Mouse (Mus musculus): ENCODE data around the gene Crygb.

Crygb gene

DNA sequence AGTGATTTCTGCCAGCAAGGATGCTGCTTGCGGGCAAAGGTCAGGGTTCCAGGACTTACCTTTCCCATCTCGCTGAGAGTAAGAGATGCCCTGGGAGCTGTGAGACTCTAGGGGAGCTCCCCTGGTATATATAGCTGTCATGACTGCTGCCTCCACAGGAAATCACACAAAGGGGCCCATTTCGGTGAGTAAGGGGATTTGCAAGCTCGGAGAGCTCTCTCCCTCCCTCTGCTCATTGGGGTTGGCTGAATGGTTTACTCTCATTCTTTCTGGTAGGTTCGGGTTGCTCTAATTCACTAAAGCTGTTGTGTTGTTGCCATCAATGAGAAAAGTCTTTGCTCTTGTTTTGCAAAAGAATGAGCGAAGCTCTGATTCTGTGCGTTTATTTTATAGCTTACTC, at the start of gene Crygb:
Crygb (minus strand) TSS at position 101 of the 400 bp plus-strand sequence.
- DNase-seq (ENCODE audit: low spot score in 2 of 2): no peak

DNA sequence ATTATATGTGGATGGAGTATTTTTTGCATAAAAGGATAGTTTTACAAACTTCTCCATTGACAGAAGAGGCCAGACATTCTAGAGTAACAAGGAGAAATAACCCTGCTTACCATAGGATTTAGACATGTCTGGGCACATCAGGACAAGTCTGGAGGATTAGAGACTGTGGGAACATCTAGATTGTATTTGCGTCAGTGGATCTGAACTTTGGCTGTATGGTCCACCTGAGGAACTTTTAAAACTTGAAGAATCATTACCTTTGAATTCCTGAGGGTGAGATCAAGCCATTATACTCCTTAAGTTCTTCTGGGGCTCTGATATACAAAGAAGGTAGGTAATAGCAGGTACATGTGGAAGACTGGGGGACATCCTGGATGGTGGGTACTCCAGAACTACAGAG, 49.6 kb upstream of the Crygb start:
- DNase-seq (ENCODE audit: low spot score in 2 of 2): no peak

DNA sequence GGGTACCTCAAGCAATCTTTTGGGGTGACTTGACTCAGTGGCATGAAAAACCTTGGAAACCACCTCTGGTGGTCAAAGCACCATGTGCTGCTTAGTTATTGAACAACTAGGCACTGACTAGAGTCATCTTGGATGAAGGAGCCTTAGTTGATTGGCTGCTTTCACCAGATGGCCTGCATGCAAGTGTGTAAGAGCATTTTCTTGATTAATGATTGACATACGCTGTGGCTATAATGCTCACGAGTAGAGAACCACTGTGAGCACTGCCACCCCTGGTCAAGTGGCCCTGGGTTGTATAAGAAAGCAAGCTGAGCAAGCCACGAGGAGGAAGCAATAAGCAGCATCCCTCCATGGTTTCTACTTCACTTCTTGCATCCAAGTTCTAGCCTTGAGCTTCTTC, 48.1 kb upstream of the Crygb start:
- no peak for DNase-seq (ENCODE audit: low spot score in 2 of 2)

DNA sequence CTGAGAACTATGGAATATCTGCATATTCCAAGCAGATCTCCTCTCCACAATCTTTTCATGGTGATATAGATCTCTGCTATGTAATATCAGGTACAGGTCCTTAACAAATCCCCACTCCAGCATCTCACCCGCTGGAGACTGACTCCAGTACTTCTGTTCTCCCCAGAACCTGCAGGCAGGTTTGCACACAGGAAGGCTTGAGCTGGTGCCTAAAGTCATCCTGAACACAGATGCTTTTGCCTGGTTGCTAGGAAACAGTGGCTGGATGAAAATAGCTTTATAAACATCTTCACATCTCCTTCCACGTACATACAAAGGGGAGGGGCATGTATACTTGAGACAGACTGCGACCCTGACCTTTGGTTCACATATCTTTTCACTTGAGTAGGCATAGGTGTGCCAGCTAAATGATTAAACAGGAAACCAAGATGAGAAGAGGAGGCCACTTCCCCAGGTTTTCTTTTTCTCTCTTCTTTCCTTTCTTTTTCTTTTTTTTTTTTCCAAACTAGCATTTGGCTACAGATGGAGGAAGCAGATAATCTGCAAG, 47.6 kb upstream of the Crygb start:
- no peak for DNase-seq (ENCODE audit: low spot score in 2 of 2)

DNA sequence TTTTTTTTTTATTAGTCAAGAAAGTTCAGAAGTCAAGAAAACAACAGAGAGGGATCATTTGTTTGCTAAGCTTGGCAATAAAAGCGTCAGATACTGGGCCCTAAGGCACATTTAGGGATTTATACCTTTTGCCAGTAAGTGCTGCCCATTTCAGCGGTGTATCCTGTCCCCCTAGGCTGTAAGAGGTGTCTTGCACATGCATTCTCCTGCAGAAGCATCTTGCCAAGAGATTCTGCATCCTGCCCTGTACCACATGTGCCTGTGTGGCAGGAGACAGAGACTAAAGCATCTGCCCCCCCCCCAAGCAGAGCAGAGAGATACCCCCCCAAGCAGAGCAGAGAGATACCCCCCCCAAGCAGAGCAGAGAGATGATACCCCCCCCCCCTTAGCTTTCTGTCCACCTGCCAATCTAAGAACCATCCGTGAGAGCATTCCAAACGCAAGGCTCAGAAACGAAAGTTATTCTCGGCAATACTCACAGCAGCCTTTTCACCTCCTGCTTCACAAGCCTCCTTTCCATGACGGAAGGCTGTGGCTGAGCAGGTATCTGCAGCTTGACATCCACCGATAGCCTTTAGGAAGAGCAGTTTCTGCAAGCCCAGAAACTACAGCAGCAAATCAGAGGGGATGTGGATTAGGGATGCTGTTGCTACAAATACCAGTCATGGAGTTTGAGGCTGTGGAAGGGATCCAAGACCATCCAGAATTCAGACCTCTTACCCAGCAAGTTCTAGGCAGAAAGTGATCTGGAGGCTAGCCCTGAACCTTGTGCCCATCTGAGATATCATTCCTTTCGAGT, 40.7 kb upstream of the Crygb start, which contains the start of gene D630023F18Rik:
D630023F18Rik (minus strand) TSS at position 641 of the 799 bp plus-strand sequence.
- DNase-seq (ENCODE audit: low spot score in 2 of 2): no peak

DNA sequence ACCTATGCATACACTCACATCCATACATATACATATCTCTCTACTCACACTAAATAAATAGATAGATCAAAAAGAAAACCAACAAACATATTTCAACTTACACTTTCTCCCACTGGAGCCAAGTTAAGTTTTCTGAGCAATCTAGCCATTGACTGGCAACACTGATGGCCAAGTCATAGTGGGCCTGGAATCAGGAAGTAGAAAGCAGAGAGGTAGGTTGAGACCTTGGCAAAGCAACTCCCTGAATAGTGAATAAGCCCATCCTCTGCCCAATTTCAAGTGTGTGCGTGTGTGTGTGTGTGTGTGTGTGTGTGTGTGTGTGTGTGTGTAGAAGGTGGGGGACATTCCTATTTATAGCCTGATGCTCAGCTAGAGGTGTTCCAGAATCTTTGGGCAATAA, 37.4 kb upstream of the Crygb start, which contains the start of gene Gm28845:
Gm28845 (minus strand) TSS at position 121 of the 400 bp plus-strand sequence.
- no peak for DNase-seq (ENCODE audit: low spot score in 2 of 2)

DNA sequence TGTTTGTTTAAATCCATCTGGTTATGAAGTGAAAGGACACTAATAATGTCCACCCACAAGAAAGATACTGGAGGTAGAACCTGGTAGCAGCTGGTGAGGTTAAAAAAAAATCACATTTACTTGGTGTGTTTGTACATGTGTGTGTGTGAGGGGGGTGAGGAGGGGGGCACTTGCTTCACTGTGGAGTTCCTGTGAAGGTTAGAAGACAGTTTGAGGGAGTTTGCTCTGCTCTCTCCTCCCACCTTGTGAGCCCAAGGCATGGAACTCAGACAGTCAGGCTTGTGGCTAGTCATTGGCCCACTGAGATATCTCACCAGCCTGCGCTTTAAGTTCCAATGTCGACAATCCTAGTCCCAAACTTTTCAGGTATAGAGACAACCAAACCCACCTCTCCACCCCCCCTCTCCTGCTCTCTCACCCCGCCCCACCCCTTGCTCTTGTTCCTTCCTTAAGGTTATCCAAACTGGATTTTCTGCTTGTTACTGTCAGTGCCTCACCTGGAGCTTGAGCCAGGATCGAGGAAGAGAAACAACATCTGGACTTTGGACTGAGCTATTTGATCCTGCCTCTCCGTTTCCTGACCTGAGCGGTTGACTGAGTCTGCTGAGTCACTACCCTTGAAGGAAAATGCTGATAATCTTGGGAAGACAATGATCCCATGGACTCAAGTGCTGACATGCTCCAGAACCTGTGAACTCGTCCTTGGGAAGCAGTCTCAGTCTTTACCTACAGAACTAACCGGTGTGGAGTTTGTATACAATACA, 36.2 kb upstream of the Crygb start:
- DNase-seq (ENCODE audit: low spot score in 2 of 2): no peak

DNA sequence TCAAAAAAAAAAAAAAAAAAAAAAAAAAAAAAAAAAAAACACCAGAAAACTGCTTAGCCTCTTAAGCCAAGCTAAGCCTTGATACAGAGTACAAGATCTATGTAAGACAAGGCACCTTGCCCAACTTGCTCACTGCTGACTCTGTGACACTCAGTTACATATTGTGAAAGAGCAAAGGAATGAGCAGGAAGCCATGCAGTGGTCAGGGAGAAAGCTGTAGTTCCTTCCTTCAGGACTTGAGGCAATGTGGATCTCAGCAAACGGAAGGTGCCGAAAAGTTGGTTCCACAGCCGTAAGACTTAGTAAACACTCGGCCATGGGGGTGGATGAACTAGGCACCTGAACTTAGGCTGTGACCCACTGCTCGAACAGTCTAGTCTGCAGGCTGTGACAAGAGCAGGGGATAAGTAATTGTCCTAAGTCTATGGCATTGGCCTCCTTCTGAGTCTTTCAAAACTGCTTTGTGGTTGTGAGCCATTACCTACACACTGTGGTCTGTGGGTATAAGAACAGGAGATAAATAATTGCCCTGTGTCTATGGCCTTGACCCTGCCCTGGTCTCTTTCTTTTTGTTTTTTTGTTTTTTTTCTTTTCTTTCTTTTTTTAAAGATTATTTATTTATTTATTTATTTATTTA, 31.6 kb upstream of the Crygb start:
- DNase-seq (ENCODE audit: low spot score in 2 of 2): no peak

DNA sequence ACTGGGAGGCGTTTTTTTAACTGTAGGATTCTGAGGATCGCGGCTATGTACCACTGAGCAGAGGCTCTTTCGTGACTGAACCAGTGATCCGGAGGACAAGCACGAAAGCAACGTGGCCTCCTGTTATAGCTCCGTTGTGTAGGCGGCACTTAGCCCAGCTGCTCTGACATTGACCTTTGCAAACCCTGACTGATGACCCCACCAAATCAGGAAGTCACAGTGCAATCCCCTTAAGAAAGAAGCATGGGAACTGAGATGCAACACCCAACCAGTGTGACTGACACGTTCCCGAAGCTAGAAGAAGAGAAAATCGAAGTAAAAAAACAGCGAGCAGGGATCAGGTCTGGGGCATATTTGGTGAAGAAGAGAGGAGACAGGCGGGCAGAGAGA, 30.7 kb upstream of the Crygb start:
- no peak for DNase-seq (ENCODE audit: low spot score in 2 of 2)

DNA sequence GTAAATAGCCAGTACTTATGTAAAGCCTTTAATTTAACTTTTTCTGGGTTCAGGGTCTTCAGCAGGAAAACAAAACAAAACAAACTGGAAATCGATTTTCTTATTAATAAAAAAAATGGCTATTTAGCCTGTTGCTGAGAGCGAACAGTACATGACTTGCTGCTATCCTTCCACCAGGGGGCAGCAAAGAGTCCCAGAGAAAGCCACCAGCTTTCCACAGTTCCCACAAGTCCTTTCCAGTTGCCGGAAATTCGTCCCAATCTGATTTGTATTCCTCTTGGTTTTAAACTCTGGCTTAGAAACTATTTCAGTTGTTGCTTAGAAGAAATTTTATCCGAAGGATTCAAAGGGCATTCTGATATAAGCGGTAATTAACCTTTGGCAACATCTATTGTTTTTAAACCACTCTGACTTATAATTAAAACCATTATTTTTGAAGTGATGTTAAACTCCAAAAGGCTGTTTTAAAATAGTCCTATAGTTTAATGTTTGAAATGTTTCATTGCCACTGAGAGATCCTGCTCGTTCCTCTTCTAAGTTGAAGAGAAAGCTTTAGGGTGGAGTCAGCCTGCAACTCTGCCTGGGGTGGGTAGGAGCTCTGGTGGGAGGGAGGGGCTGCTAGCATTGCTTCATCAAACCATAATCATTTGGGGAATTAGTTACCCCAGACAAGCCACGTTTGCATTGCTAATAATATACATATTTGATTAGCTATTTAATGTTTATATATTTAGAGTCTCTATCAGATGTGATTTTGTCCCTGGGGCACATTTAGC, 30.1 kb upstream of the Crygb start:
- no peak for DNase-seq (ENCODE audit: low spot score in 2 of 2)

DNA sequence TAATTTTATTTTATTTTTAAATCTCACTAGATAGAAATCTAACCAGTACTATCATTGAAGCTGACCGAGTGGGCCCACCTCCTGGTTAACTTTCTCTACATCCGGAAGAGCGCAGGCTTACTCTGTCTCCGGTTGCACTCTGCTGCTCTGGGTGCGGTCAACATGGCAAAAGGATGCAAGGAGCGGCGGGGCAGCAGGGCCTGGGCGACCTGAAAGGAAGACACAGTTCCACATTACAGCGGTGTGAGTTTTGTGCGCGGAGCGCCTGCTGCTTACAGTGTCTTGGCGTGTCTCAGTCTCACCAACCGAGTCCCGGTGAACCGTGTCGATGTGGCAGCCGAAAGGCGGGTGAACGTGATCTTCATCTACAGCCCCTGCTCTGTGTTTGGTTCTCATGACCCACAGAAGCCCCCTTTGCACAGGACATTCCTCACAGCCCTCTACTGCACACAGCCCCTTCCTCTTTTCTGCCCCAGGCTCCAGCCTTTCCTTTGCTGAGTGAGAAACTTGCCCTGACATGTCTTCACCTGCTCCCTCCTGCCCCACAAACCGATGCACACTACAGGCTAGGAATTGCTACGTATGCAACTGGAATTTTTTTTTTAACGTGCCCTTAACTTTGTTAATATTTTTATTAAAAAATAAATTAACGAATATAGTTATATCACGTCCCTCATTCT, 27.8 kb upstream of the Crygb start:
- no peak for DNase-seq (ENCODE audit: low spot score in 2 of 2)

DNA sequence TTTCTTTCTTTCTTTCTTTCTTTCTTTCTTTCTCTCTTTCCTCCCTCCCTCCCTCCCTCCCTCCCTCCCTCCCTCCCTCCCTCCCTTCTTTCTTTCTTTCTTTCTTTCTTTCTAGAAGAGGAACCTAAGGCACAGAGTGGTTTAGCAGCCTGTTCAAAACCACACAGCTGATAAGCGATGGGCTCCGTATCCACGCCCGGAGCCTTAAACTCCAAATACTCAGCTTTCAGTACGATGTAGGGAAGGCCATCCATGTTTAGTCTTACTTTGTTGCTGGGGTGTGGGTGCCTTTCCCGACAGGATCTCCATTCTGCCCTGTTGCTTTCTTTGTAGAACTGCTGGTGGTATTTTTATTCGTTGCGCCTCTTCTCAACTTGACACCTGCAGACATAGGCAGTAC, 27.1 kb upstream of the Crygb start:
- no peak for DNase-seq (ENCODE audit: low spot score in 2 of 2)

DNA sequence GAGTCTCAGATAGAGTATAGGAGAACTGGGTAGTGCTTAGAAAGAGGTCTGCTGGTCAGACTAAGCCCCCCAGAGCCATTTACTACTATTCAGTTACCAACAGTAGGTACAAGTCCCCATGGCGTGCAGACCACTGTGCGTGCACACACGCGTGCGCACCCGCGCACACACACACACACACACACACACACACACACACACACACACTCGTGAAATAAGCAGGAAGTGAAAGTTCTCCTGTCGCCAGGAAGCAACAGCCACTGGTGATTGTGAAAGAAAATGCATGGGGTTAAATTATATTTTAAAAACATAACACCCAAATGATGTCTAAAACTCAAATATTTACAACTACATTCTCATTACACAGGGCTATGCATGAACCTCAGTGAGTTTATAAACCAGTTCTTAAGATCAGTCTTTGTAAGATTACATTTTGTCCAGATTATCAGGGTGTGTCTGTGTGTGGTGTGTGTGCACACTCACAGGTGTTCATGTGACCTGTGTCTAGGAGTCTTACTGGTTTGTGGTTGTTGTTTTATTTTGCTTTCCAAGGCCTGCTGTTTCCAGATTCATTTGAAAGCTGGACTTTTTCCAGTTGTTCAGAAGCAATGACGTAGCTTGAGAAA, 25.7 kb upstream of the Crygb start:
- DNase-seq (ENCODE audit: low spot score in 2 of 2): no peak

DNA sequence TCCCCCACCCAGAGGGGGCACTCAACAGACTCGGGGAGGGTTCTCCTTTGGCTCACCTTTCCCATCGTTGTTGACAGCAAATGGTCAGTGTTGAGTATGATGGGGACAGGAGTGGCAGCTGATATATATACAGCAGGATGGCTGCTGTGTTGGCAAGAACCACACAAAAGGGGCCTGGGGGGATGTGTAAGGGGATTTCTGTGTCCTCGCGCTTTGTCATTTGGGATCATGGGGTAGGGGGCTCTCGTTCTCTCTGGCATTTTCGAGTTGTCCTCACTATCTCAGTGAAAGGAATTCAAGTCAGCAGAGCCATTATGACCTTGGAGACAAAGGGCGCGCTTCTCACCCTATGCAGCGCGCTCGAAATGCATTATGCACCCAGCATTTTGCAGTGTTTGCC, 21.2 kb upstream of the Crygb start, which contains the start of gene Cryga:
Cryga (minus strand) TSS at position 101 of the 400 bp plus-strand sequence.
- no peak for DNase-seq (ENCODE audit: low spot score in 2 of 2)

DNA sequence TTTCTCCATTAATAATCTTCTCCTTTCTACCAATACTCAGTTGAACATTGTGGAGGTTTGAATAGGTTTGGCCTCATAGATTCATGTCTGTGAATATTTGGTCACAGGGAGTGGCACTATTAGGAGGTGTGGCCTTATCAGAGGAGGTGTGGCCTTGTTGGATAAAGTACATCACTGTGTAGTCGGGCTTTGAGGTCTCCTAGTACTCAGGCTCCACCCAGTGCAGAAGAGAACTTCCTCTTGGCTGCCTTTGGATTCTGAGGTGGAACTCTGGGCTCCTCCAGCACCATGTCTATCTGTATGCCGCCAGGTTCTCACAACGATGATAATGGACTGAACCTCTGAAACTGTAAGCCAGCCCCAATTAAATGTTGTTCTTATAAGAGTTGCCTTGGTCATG, 14.9 kb upstream of the Crygb start:
- no peak for DNase-seq (ENCODE audit: low spot score in 2 of 2)

DNA sequence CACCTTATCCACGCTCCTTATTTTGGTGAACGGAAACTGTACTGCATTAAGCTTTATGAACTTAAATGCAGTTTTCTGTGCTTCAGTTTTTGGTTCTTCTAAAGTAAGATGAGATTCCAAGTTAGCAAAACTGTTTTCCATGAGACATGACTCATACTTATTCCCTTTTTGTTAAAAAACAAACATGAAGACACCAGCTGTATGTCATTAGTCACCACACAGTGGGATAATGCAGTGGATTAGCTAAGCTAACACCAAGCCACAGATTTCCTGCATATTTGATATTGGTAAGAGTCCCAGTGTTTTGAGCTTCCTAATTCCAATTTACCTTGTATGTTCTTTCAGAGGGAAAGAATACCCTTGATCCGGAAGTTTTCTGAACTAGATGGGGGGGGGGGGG, 9.5 kb upstream of the Crygb start:
- no peak for DNase-seq (ENCODE audit: low spot score in 2 of 2)

DNA sequence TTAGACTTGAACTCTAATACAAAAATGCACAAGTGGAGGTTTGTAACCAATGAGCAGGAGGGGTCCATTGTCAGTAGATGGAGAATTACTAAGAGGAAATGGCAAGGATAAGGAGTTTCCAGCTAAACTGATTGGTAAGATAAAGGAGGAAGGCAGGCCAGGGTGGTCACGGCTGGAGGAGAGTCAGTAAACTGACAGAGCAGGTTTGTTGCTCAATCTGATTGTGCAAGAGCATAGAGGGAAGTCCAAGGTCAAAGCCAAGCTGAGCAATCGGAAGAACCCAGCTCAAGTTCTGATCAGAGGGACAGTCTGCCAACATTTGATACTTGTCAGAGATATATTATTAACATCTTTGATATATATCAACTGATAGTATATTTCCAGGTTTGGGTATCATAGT, 8.3 kb upstream of the Crygb start:
- no peak for DNase-seq (ENCODE audit: low spot score in 2 of 2)

DNA sequence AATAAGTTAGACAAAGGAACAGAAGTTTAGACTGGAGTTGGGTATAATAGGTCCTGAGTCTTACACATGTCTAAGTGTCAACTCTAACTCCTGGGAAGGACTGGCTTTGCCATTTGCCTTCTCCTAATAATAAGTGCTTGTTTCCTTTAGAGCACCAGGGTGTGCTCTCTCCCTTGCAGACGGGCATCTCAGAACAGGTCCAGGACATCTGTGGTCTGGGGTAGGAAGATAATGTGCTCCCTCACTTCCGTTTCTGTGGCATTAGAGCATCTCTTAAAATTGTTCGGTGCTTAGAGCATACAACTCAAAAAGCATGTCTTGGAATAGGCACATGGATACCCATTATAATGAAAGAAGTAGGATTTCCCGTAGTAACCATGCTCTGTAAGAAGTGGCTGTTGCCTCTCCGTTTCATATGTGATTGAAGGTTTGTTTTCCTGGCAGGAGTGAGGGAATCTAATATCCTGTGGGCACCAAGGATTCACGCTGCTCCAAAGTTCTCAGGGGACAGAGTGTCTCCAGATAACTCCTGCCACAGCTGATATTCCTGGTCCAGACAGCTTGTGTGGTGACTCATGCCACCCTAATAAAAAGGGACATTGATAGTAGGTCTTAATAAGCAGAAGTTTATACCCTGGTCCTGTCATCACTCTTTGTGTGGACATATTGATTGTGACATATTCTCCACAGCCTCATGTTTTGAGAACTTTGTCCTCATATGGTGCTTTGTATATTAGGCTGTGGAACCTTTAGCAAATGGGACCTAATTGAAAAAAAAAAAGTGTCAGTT, 6.7 kb upstream of the Crygb start:
- DNase-seq (ENCODE audit: low spot score in 2 of 2): no peak

DNA sequence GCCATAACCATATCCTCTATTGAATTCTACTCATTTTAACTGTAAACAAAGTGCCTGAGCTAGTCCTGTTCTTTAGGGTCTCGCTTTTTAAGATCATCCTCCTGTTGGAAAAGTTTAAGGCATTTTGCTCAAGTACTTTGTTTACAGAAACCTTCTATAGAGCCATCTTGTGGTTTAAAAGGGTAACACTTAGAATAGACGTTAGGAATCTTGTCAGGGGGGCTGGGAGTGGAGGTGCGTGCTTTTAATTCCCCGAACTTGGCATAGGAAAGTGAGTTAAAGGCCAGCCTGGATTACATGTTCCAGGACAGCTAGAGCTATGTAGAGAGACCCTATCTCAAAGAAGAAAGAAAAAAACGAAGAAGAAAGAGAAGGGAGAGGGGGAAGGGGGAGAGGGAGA, 6.5 kb downstream of the Crygb start:
- DNase-seq (ENCODE audit: low spot score in 2 of 2): no peak

DNA sequence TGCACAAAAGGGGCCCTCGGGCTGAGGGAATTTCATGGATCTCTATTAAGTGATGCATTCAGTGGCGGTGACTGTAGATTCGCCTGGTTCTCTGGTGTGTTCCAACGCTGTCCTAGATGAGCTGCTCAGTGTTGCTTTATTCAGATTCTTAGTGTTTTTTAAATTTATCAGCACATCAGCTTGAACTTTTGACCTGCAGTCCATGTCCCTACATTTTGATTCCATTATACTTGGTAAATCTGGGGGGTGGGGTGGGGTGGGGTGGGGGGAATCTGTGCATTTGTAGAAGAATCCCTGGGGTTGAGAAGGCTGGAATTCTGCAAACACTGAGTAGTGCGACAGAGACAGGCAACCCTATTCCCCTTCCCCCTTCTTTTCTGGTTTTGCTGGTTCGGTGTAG, 8.5 kb downstream of the Crygb start, which contains the start of gene Crygc:
Crygc (minus strand) TSS at position 101 of the 400 bp plus-strand sequence.
- DNase-seq (ENCODE audit: low spot score in 2 of 2): no peak

All from spleen, postnatal 14 days (tissue).